Mouse (Mus musculus): ENCODE measurements around the gene Cyp2d10.
"Not testable (repeated sequence)": the region's sequence is repeated elsewhere in the genome, so short reads cannot be mapped to it uniquely, and the experiment has no call there.

Cyp2d10 gene

GRCm38 (mm10) chr15:82406981-82407380 lies at the start of gene Cyp2d10:
Gene Cyp2d10 (minus strand): TSS chr15:82407195.
- DNase-seq: no peak

- not testable (repeated sequence) for DNase-seq
These were observed 49.2 kb upstream of the Cyp2d10 start for GRCm38 (mm10) chr15:82456086-82456790.

- DNase-seq: not testable (repeated sequence)
These were observed 46.5 kb upstream of the Cyp2d10 start for GRCm38 (mm10) chr15:82453501-82453900.

GRCm38 (mm10) chr15:82452133-82452532 lies 45.1 kb upstream of the Cyp2d10 start:
- not testable (repeated sequence) for DNase-seq

GRCm38 (mm10) chr15:82450045-82450444 lies 43.0 kb upstream of the Cyp2d10 start:
- DNase-seq: not testable (repeated sequence)

GRCm38 (mm10) chr15:82445196-82445595 lies 38.2 kb upstream of the Cyp2d10 start:
- no peak for DNase-seq

GRCm38 (mm10) chr15:82443658-82444057 lies 36.7 kb upstream of the Cyp2d10 start:
- DNase-seq: no peak

- no peak for DNase-seq
These were observed 31.1 kb upstream of the Cyp2d10 start for GRCm38 (mm10) chr15:82437975-82438617.

GRCm38 (mm10) chr15:82435606-82436005 lies 28.6 kb upstream of the Cyp2d10 start:
- DNase-seq: no peak

GRCm38 (mm10) chr15:82435011-82435410 lies 28.0 kb upstream of the Cyp2d10 start:
- DNase-seq: no peak

- no peak for DNase-seq
These were observed 27.5 kb upstream of the Cyp2d10 start for GRCm38 (mm10) chr15:82434541-82434940.

GRCm38 (mm10) chr15:82433621-82434020 lies 26.6 kb upstream of the Cyp2d10 start:
- DNase-seq: no peak

- no peak for DNase-seq
These were observed 26.1 kb upstream of the Cyp2d10 start, which contains the start of gene Cyp2d9 for GRCm38 (mm10) chr15:82433137-82433536. Gene Cyp2d9 (plus strand): TSS chr15:82433437.

- no peak for DNase-seq
These were observed 16.5 kb upstream of the Cyp2d10 start for GRCm38 (mm10) chr15:82423471-82423870.

GRCm38 (mm10) chr15:82422935-82423334 lies 15.9 kb upstream of the Cyp2d10 start:
- DNase-seq: no peak

- no peak for DNase-seq
These were observed 11.6 kb upstream of the Cyp2d10 start for GRCm38 (mm10) chr15:82418616-82419015.

GRCm38 (mm10) chr15:82416797-82417789 lies 10.1 kb upstream of the Cyp2d10 start:
- peak; percentile 74 for DNase-seq

- DNase-seq: no peak
These were observed 541 bp upstream of the Cyp2d10 start for GRCm38 (mm10) chr15:82407536-82407935.

- no peak for DNase-seq
These were observed 2.8 kb downstream of the Cyp2d10 start for GRCm38 (mm10) chr15:82404163-82404562.

GRCm38 (mm10) chr15:82403606-82404005 lies 3.4 kb downstream of the Cyp2d10 start:
- no peak for DNase-seq

- no peak for DNase-seq
These were observed 4.3 kb downstream of the Cyp2d10 start for GRCm38 (mm10) chr15:82402741-82403140.

- DNase-seq: no peak
These were observed 4.9 kb downstream of the Cyp2d10 start for GRCm38 (mm10) chr15:82402106-82402505.

- DNase-seq: no peak
These were observed 5.5 kb downstream of the Cyp2d10 start for GRCm38 (mm10) chr15:82401516-82401915.
